Comparison of ENCODE assay signal across 13 mouse cellular contexts in genomic region chr10:25541097-25541496, GRCm38 (mm10). TPM values are rescaled to one million over a fixed set of nuclear protein-coding genes. Genes with fewer than 3 reads are reported as not detected.
"Had no signal": no experiment of that assay in that cellular context is flagged by ENCODE, and none has a peak within 500 bp of the region (broad histone marks: within the 10 kb centered on the region; RNA-seq: fewer than 3 reads in every experiment).

No protein-coding gene starts in this region.

- DNase-seq: liver, embryonic 13.5 days; lung, adult 18-20 months; lung, embryonic 14.5 days; lung, postnatal 10 days; lung, postnatal 4 days; midbrain, embryonic 14.5 days; right cerebral cortex, postnatal 14 days; spleen, adult 18-20 months; thymus, adult 18-20 months; thymus, postnatal 14 days; thymus, postnatal 36 days had no signal

RNA-seq across cellular contexts. Expression of gene Smlr1, which starts 5.0 kb away (rescaled TPM):
- total RNA-seq: megakaryocyte, adult 5-6 weeks; megakaryocyte-erythroid progenitor cell, adult 5-6 weeks had no signal
